Mouse (Mus musculus) neural tube, embryonic 15.5 days (tissue): Measurements from ENCODE around the gene Usp13. TPM values are rescaled to one million over a fixed set of nuclear protein-coding genes. Genes with fewer than 3 reads are reported as not detected.

Source experiments
- ATAC-seq: fragments of 200-750 bp; cut with Nextera tagmentation; 2 replicates; pipeline ENCODE4 v1.8.0; 2017; ENCODE audit warnings: mild to moderate bottlenecking, moderate TSS enrichment, moderate library complexity; ENCODE audit not compliant: low FRiP score
- H3K27ac ChIP-seq: fragments of 300-500 bp; sonication (generic); replicated peaks from 2 replicates; pipeline ENCODE4 v1.5.1; 2015; ENCODE audit warnings: mild to moderate bottlenecking, inconsistent platforms
- H3K27me3 ChIP-seq: fragments of 300-500 bp; sonication (generic); replicated peaks from 2 replicates; pipeline ENCODE4 v1.6.1; 2015; ENCODE audit warnings: inconsistent platforms
- H3K36me3 ChIP-seq: fragments of 300-500 bp; sonication (generic); 2 replicates; pipeline ENCODE4 v1.6.1; 2015; ENCODE audit warnings: inconsistent platforms
- H3K4me1 ChIP-seq: fragments of 300-500 bp; sonication (generic); 2 replicates; pipeline ENCODE4 v1.6.1; 2015; ENCODE audit warnings: inconsistent platforms
- H3K4me2 ChIP-seq: fragments of 300-500 bp; sonication (generic); 2 replicates; pipeline ENCODE4 v1.6.1; 2015; ENCODE audit warnings: inconsistent platforms, mild to moderate bottlenecking, moderate library complexity
- H3K4me3 ChIP-seq: fragments of 300-500 bp; sonication (generic); replicated peaks from 2 replicates; pipeline ENCODE4 v1.5.1; 2015; ENCODE audit warnings: mild to moderate bottlenecking, inconsistent platforms
- H3K9ac ChIP-seq: fragments of 300-500 bp; sonication (generic); replicated peaks from 2 replicates; pipeline ENCODE4 v1.6.1; 2015; ENCODE audit warnings: mild to moderate bottlenecking, inconsistent platforms
- H3K9me3 ChIP-seq: fragments of 300-500 bp; sonication (generic); replicated peaks from 2 replicates; pipeline ENCODE4 v1.6.1; 2016; ENCODE audit warnings: inconsistent platforms
- WGBS: fragments of 180-500 bp; shearing (Covaris S2); methylation state at CpG from one replicate; pipeline ENCODE4 v1.1.7; 2015; ENCODE audit warnings: mixed read lengths; 5-methylcytosine and 5-hydroxymethylcytosine counted together
- polyA plus RNA-seq: library from polyadenylated mRNA; unstranded; fragments of >200 nt; fragmentation: Nextera tagmentation; extraction: Ambion mirVana; gene quantifications from 2 replicates; pipeline ENCODE4 v1.2.1, GENCODE M21; 2015

Gene Usp13
- polyA plus RNA-seq = 15.9 and 18.2 TPM in 2 replicates

DNA sequence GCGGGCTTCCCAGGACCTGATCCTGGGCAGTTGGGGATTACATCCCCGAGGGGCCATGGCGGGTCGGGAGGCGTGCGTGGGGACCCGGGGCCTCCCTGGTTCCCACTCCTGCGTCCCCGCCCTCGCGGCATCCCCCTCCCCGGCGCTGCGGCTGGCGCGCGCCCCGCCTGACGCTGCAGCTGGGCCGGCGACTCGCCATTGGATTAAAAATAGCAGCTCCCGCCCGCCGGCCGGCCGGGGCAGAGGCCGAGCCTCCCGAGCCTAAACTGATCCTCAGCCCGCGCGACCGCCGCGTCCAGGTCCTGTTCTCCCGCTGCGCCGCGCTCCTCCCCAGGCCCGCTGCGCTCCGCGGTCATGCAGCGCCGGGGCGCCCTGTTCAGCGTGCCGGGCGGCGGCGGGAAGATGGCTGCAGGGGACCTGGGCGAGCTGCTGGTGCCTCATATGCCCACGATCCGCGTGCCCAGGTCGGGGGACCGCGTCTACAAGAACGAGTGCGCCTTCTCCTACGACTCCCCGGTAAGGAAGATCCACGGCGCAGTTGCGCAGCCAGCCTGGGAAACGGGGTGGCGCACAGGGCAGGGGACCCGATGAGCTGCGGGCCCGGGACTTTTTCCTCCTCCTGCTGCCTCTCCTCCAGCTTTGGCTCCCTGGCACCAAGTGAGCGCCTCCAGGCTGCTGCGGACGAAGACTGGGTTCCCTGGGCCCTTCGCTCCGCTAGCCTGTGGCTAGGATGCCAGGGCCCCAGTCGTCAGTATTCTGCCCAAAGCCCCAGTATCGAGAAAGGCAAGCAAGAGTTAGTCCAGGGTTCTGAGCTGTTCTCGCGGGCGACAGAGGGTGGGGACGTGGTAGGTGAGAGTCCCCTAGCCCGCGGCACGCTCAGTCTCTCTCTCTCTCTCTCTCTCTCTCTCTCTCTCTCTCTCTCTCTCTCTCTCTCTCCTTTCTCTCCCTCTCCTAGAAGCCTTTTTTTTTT is at the start of gene Usp13:
TSS of gene Usp13 (plus strand) at position 190 of the 970 bp plus-strand sequence.
- Histone ChIP-seq H3K9me3 (no peaks in the 10 kb centered on the region), H3K27ac (peak within 1 kb of the TSS; percentile 96), H3K36me3 (no peaks in the 10 kb centered on the region), H3K4me1 (peaks cover 16% of the 10 kb centered on the region), H3K4me3 (peak within 1 kb of the TSS; percentile 93), H3K27me3 (no peaks in the 10 kb centered on the region), H3K9ac (peak within 1 kb of the TSS; percentile 91), H3K4me2 (peak within 1 kb of the TSS; percentile 82)
- under 1% methylated on average over 82 of the region's 84 CpGs for WGBS
- peak; percentile 89 for ATAC-seq

DNA sequence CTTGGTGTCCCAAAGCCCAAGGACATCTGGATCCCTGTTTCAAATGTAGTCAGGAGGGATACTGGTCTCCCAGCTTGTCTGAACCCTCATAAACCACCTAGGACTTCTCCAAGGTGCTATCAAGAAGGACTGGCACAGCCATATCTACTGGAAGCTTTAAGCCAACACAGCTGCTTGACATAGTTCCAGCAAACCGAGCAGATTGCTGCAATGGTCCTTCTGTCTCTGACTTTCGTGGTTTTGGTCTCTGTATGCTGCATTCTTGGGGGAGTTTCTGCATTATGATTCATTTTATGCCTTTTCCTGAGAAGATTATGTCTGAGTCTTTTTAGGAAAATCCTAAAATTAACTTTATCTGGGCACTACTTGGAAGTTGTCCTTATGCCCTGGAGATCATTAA is 46.6 kb upstream of the Usp13 start:
- H3K36me3 ChIP-seq = no peaks in the 10 kb centered on the region
- H3K9ac ChIP-seq = no peak overlapping the region
- no peaks in the 10 kb centered on the region for H3K4me1 ChIP-seq
- no peak overlapping the region for H3K4me2 ChIP-seq
- no peak overlapping the region for H3K4me3 ChIP-seq
- H3K27ac ChIP-seq = no peak overlapping the region
- 82% methylated on average over 2 of the region's 2 CpGs for WGBS
- H3K9me3 ChIP-seq = no peaks in the 10 kb centered on the region
- no peaks in the 10 kb centered on the region for H3K27me3 ChIP-seq
- ATAC-seq = no peak

DNA sequence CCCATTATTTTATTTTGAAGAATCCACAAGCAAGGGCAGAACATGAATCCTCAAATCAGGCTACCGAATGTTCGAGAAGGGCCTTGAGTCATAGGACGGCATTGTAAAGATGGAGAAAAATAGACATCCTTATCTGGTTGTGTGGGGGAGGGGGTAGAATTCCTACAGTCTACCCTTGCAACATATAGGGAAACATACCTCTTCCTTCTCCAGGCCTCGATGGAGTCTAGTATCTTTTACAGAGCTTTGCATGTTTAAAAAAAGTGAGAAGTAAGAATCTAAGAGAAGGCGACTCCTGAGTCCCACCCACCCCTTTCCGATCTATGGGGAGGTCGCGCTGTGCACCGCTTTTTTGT is 367 bp upstream of the Usp13 start:
- peak overlapping the region; percentile 91 for H3K9ac ChIP-seq
- H3K9me3 ChIP-seq = no peaks in the 10 kb centered on the region
- no peaks in the 10 kb centered on the region for H3K27me3 ChIP-seq
- H3K4me1 ChIP-seq = peaks cover 11% of the 10 kb centered on the region
- H3K36me3 ChIP-seq = no peaks in the 10 kb centered on the region
- H3K27ac ChIP-seq = peak overlapping the region; percentile 96
- peak overlapping the region; percentile 93 for H3K4me3 ChIP-seq
- ATAC-seq = peak; percentile 51
- 2% methylated on average over 9 of the region's 9 CpGs for WGBS
- H3K4me2 ChIP-seq = peak overlapping the region; percentile 82

DNA sequence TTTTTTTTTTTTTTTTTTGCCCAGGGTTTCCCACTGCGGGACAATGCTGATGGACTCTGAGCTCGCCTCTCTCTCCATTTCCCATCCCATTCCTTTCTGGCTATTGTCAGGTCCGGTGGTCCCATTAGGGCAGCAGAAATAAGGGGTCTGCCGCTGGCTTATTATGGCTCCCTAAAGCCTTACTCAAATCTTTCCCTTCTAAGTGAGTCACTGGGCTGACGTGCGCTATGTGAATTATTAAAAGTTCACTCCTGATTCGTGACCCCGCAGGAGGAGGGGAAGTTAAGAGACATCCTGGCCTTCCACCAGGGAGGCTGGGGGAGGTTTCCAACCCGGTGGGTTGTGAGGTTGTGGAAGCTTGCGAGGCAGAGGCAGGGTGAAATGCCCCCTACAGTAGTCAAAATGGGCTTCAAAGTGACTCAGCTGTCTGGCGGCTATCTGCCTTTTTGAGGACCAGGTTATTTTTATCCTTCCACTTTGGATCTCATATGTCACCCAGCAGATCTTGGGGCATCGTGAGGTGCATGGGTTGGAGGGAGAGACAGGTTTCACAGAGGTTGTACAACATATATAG is 1.1 kb downstream of the Usp13 start:
- 6% methylated on average over 12 of the region's 12 CpGs for WGBS
- Histone ChIP-seq H3K4me1 (peaks cover 18% of the 10 kb centered on the region), H3K27ac (peak overlapping the region; percentile 96; the same call in 1 of the 2 replicates)

DNA sequence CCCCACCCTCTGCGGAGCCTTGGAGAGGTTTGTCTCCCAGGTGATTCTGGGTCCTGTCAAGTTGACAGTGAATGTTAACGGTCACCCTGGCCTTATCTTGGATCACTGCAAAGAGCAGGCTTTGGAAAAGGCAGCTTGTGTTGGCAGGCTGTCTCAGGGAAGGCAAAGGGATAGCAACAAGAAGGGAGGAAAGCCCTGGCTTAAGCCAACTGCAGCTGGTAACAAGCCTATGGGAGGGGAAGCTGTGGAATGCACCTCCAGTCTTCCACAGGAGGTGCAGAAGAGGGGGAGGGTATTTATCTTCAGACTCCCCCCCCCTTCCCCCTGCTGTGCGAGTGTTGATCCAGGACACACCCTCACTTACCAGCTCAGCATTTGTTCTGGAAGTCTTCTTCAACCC is 5.3 kb downstream of the Usp13 start:
- WGBS = 76% methylated on average over 3 of the region's 3 CpGs
- ATAC-seq = no peak
- no peak overlapping the region for H3K27ac ChIP-seq
- H3K9me3 ChIP-seq = no peaks in the 10 kb centered on the region
- no peaks in the 10 kb centered on the region for H3K36me3 ChIP-seq
- no peaks in the 10 kb centered on the region for H3K27me3 ChIP-seq
- no peak overlapping the region for H3K4me2 ChIP-seq
- peaks cover 18% of the 10 kb centered on the region for H3K4me1 ChIP-seq
- H3K4me3 ChIP-seq = no peak overlapping the region
- H3K9ac ChIP-seq = no peak overlapping the region

More for the DNA sequence above, 1.1 kb downstream of the Usp13 start:
- H3K36me3 ChIP-seq = no peaks in the 10 kb centered on the region
- no peaks in the 10 kb centered on the region for H3K9me3 ChIP-seq
- peak; percentile 6; the same call in 1 of the 2 replicates for ATAC-seq
- peak overlapping the region; percentile 93 for H3K4me3 ChIP-seq
- peak overlapping the region; percentile 82 for H3K4me2 ChIP-seq
- H3K9ac ChIP-seq = peak overlapping the region; percentile 91
- H3K27me3 ChIP-seq = no peaks in the 10 kb centered on the region

DNA sequence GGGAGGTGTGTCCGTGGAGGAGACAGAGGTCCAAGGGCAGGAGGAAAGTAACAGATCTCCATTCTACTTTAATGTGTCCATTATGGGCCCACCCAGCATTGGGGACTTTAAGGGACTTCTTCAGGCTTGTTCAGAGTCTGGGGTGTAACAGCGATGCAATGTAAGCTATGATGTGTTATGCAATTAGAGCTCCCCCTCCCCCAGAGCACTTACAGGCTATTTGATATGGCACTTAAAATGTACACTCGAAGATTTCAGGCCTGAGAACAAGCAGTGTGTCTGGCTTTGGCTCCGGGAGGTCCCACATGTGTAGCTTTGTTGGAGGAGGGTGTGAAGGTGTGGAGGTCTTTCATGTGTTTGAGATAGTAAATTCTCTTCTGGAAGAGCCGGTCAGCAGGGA is 7.6 kb downstream of the Usp13 start:
- Histone ChIP-seq H3K4me1 (peaks cover 7% of the 10 kb centered on the region; the same call in 1 of the 2 replicates), H3K4me3 (no peak overlapping the region), H3K4me2 (no peak overlapping the region), H3K9ac (no peak overlapping the region), H3K9me3 (no peaks in the 10 kb centered on the region), H3K36me3 (no peaks in the 10 kb centered on the region), H3K27ac (no peak overlapping the region), H3K27me3 (no peaks in the 10 kb centered on the region)
- WGBS = 89% methylated on average over 5 of the region's 5 CpGs
- no peak for ATAC-seq

DNA sequence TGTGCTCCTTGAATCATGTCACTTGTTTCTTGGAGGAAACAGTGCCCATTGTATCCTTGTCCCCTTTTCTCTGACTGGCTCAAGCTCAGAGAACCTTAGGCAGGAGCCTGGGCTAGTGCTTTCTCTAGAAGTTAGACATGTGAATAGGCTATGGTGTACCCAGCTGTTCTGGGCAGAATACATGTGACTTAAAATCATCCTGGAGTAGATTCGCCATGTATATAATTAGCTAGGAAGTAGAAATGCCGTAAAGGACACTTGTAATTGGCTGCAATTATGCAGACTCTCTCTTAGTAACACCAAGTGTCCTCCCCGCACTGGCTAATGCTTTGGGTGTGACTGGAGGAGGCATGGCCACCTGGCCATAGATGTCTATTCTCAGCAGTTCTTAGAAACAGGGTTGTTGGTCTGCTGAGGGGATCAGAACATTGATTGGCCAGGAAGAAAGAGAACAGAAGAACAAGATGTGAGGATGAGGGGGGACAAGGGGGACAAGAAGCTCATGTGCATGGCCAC is 8.7 kb downstream of the Usp13 start:
- WGBS = 74% methylated on average over 3 of the region's 3 CpGs
- ATAC-seq = no peak
- no peak overlapping the region for H3K27ac ChIP-seq
- H3K36me3 ChIP-seq = no peaks in the 10 kb centered on the region
- no peak overlapping the region for H3K9ac ChIP-seq
- H3K4me2 ChIP-seq = no peak overlapping the region
- no peaks in the 10 kb centered on the region for H3K9me3 ChIP-seq
- no peaks in the 10 kb centered on the region for H3K27me3 ChIP-seq
- H3K4me1 ChIP-seq = peaks cover 7% of the 10 kb centered on the region; the same call in 1 of the 2 replicates
- H3K4me3 ChIP-seq = no peak overlapping the region

DNA sequence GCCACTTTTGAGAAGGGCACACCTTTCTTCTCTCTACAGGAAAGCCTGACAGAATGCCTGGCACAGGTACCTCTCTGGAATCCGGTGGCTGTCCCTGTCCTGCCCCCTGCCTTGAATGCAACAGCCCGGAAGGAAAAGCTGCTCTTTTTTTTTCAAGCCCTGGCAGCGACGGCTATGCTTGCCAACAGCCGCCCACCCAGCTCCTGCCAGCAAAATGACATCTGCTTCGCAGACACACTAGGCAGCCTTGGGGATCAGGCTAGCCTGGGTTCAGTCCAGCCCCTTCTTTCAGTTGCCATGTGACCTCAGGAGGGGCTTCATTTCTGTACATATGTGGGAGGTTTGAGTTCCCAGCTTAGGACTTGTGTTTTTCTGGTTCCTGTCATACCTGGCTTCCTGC is 9.4 kb downstream of the Usp13 start:
- Histone ChIP-seq H3K36me3 (no peaks in the 10 kb centered on the region), H3K9me3 (no peaks in the 10 kb centered on the region), H3K4me3 (no peak overlapping the region), H3K4me1 (peaks cover 7% of the 10 kb centered on the region; the same call in 1 of the 2 replicates), H3K9ac (no peak overlapping the region), H3K27me3 (no peaks in the 10 kb centered on the region), H3K4me2 (no peak overlapping the region), H3K27ac (no peak overlapping the region)
- 54% methylated on average over 6 of the region's 6 CpGs for WGBS
- no peak for ATAC-seq

DNA sequence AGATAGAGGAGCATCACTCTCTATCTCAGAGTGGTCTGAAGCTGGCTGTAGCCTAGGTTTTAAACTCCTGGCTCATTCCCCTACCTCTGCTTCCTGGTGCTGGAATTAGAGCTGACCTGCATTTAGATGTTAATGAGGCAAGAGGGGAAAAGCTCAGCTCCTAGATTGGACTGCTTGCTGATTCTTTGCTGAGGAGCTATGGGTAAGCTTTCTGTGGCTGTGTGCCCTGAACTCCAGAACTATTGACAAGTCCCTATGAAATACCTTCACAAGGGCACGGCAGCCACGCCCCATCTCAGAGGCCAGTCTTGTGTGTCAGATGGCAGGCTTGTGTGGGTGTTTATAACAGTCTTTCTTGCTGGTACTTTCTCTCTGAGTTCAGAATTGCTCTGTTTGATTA is 16.5 kb downstream of the Usp13 start:
- Histone ChIP-seq H3K4me1 (no peaks in the 10 kb centered on the region), H3K27ac (no peak overlapping the region), H3K36me3 (peaks cover 4% of the 10 kb centered on the region), H3K27me3 (no peaks in the 10 kb centered on the region), H3K9me3 (no peaks in the 10 kb centered on the region), H3K4me2 (no peak overlapping the region), H3K9ac (no peak overlapping the region), H3K4me3 (no peak overlapping the region)
- no peak for ATAC-seq
- WGBS = 61% methylated on average over 2 of the region's 2 CpGs

DNA sequence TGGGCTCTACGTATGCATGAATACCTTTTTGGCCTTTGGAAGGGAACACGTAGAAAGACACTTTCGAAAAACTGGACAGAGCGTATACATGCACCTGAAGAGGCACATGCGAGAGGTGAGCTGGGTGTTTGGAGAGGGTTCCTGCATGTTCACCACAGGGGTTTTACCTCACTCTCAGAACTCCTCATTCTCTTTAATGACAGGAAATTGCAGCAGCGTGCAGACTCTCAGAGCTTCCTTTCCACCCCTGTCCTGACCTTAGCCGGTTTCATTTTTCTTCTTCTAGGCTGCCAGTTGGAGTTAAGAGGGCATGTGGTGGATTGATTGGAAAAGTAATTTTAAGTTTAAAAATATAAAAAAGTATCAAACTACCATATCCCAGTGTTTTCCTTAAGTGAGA is 20.5 kb downstream of the Usp13 start:
- H3K27me3 ChIP-seq = no peaks in the 10 kb centered on the region
- no peaks in the 10 kb centered on the region for H3K9me3 ChIP-seq
- no peak overlapping the region for H3K4me2 ChIP-seq
- no peak for ATAC-seq
- H3K4me1 ChIP-seq = no peaks in the 10 kb centered on the region
- 87% methylated on average over 7 of the region's 7 CpGs for WGBS
- peaks cover 17% of the 10 kb centered on the region for H3K36me3 ChIP-seq
- no peak overlapping the region for H3K9ac ChIP-seq
- no peak overlapping the region for H3K4me3 ChIP-seq
- H3K27ac ChIP-seq = no peak overlapping the region

DNA sequence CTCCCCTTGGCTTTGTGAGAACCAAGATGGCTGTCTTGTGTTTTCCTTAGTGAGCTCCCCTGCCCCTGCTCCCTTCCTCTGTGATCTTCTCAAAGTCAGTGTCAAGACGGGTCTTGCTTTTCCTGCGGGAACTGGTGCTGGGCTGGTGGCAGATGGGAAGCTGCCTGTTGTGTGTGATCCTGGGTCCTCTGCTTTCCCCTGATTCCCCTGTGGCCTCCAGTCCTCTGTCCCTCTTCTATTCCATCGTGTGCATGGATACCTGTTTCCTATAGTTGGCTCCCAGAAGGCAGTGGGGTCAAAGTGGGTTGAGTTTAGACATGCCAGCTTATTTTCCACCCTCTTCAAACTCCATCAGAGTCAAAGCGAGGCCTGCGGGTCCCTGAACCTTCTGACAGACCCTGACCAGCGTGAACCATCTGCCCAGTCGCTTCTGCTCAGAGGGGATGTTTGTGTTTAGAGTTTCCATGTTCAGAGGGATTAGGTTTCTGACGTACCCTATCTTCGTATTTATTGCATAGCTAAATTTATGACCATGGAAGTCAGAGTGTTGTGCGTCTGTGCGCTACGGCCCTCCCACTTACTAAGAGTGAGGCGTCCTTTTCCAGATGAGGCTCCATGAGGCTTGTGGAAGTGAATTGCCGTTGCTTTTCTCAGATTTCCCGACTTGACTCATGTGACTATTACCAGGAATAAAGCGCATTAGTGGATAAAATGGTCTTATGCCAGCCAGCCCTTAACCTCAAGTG is 39.2 kb downstream of the Usp13 start:
- WGBS = 83% methylated on average over 16 of the region's 16 CpGs

More for the DNA sequence above, 39.2 kb downstream of the Usp13 start:
- H3K4me1 ChIP-seq = no peaks in the 10 kb centered on the region
- no peaks in the 10 kb centered on the region for H3K9me3 ChIP-seq
- no peak overlapping the region for H3K9ac ChIP-seq
- H3K27ac ChIP-seq = no peak overlapping the region
- peaks cover 6% of the 10 kb centered on the region; the same call in 1 of the 2 replicates for H3K36me3 ChIP-seq
- H3K4me2 ChIP-seq = no peak overlapping the region
- no peaks in the 10 kb centered on the region for H3K27me3 ChIP-seq
- ATAC-seq = no peak
- H3K4me3 ChIP-seq = no peak overlapping the region
